ENCODE assay signal across 8 mouse cellular contexts in the genomic region with DNA sequence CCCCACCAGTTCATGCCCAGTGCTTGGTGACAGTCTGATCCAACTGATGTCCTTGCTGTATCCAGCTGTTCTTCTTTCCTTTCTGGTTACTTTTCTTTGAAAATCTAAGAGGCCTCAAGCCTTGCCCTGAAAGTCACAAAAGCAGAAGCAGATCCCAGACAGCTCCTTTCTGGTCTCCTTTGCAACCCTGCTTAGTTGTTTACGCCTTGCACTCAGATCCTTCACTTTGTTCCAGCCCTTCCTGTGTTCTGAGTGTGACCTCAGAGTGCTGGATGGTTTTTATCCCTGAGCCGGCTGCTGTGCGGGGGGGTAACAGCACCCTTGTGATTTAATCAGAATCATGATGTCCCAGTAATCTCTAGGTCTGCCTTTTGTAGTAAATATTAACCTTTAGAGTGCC.
DNase-seq lines count a peak whose midpoint lies in the region; ATAC-seq lines count a peak whose summit lies in the region.
"Had no signal": no experiment of that assay in that cellular context is flagged by ENCODE, and none has a peak within 500 bp of the region (broad histone marks: within the 10 kb centered on the region; RNA-seq: fewer than 3 reads in every experiment).

No protein-coding gene starts in this region.

- WGBS in limb, embryonic 12.5 days = 16% methylated on average over 3 of the region's 3 CpGs

- intact Hi-C loops in heart, postnatal 10 days (cut with DNase I) = loop anchor here (5.0 to 10.0 kb wide), 2 partner anchors 36 to 186 kb away; no protein-coding TSS in a partner anchor

- no peaks in the 10 kb centered on the region for H3K36me3 ChIP-seq in limb, embryonic 12.5 days

- DNase-seq in A20 (ENCODE audit: low read depth, low spot score) = peak; percentile 49
- DNase-seq in heart, postnatal 10 days = peak; percentile 46 to 52
- DNase-seq in urinary bladder, adult 18-20 months (ENCODE audit: low spot score in 2 of 2) = no peak
- no peak for DNase-seq in layer of hippocampus, postnatal 25 days (ENCODE audit: extremely low spot score in 1 of 2, low spot score in 1 of 2)
- DNase-seq: spleen, adult 18-20 months had no signal

- peaks cover 10% of the 10 kb centered on the region; the same call in 1 of the 2 replicates for H3K4me1 ChIP-seq in brown adipose tissue, adult 24 weeks (ENCODE audit: control insufficient read depth, insufficient read depth, insufficient read length, low read length)
- peaks cover 67% of the 10 kb centered on the region for H3K4me1 ChIP-seq in limb, embryonic 12.5 days (replicated peaks)

- H3K9ac ChIP-seq in limb, embryonic 12.5 days (replicated peaks) = no peak overlapping the region

- no peak for ATAC-seq in limb, embryonic 12.5 days (ENCODE audit: insufficient number of reproducible peaks, insufficient read depth, low FRiP score, low TSS enrichment, low read depth)
- ATAC-seq in monocyte, adult 5-6 weeks (replicated peaks; ENCODE audit: insufficient number of reproducible peaks, low FRiP score, low TSS enrichment, poor library complexity, severe bottlenecking) = no peak

- H3K9me3 ChIP-seq in limb, embryonic 12.5 days = no peaks in the 10 kb centered on the region

- no peak overlapping the region for H3K4me2 ChIP-seq in limb, embryonic 12.5 days

- H3K4me3 ChIP-seq in brown adipose tissue, adult 24 weeks (ENCODE audit: insufficient read depth, low read depth, low read length) = no peak overlapping the region
- H3K4me3 ChIP-seq in limb, embryonic 12.5 days (replicated peaks) = no peak overlapping the region

- peak overlapping the region; percentile 53 for H3K27ac ChIP-seq in brown adipose tissue, adult 24 weeks (replicated peaks; ENCODE audit: low read depth, low read length)
- H3K27ac ChIP-seq in limb, embryonic 12.5 days = peak overlapping the region; percentile 41; the same call in 1 of the 2 replicates

- H3K27me3 ChIP-seq in limb, embryonic 12.5 days = no peaks in the 10 kb centered on the region

Comparison
In these comparisons a context has a peak if more than half of its experiments do, and no peak if none do; other contexts are left out.
1. DNase-seq: peak in A20 (single experiment) and heart, postnatal 10 days (2 of 2); none in urinary bladder, adult 18-20 months (0 of 2) and layer of hippocampus, postnatal 25 days (0 of 2).